Mouse (Mus musculus) heart, postnatal 36 days (tissue): ENCODE measurements around the gene Kctd19. TPM values are rescaled to one million over a fixed set of nuclear protein-coding genes. Genes with fewer than 3 reads are reported as not detected.
A peak's percentile ranks its signal among the peaks of the same experiment; 100 is the strongest.

Experiments used
- DNase-seq, 2 experiments: peaks; one replicate each; pipeline ENCODE4 v3.0.0; 2021 to 2022
- intact Hi-C: fragments of 180-260 bp; cut with DNase I; formaldehyde crosslinking; loops from one replicate; pipeline ENCODE4 v1.15.1; 2025
- total RNA-seq, 2 experiments: library from RNA; stranded (reverse); gene quantifications; 2 replicates each; pipeline ENCODE4 v1.2.3; 2021

The Kctd19 gene
- total RNA-seq, result under 1 TPM; 0.24 to 0.53 TPM

DNA sequence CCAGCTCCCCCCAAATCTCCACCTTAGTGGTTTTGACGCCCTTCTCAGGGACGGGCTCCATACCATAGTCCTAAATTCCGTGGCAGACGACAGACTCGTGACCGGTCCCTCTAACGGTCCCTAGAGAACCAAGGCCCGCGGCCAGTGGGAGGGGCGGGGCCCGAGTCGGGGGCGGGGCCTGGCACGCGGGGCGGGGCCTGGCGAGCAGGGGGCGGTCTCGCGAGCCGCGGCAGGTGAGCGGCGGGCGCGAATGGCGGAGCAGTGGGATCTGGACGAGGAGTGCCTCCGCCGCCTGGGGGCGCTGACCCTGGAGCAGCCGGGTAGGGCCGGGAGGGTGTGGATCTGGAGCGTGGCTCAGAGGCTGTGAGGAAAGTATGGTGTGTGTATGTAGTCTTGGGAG, at the start of gene Kctd19, which contains the start of gene Lrrc36:
Kctd19 (minus strand) TSS at position 112 of the 400 bp plus-strand sequence.
Lrrc36 (plus strand) TSS at position 181 of the 400 bp plus-strand sequence.
- peak; percentile 57 to 62 for DNase-seq
- intact Hi-C loops, result loop anchor here (2.0 to 5.0 kb wide), 2 partner anchors 39 to 59 kb away; no protein-coding TSS in a partner anchor

- intact Hi-C loops, result no loop called here
- DNase-seq, result no peak
These were observed 47.9 kb upstream of the Kctd19 start for GRCm38 (mm10) chr8:105461085-105461803.

- peak in 1 of 2 experiments; percentile 16 for DNase-seq
- intact Hi-C loops, result no loop called here
These were observed 41.9 kb upstream of the Kctd19 start for GRCm38 (mm10) chr8:105455218-105455617.

- peak in 1 of 2 experiments; percentile 18 for DNase-seq
These were observed 40.8 kb upstream of the Kctd19 start for GRCm38 (mm10) chr8:105454088-105454487.

DNA sequence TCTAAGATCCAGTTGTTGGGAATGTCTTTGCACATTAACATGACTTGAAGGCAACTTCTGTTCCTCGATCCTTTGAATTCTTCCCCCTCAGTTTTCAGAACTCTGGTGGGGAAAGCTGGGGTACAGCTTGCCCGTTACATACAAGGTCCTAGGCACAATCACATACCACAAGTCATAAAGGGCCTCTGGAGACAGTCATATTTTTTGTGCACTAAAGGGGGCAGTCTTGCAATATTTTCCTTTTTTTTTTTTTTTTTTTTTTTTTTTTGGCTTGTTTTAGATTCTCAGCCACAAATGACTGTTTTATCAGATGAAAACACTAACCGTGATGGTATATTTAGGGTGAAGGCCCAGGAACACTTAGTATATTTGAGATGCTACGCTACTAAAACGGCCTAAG, 40.0 kb upstream of the Kctd19 start:
- no peak for DNase-seq
- intact Hi-C loops, result loop anchor here (2.0 to 5.0 kb wide), 2 partner anchors 24 to 41 kb away; partner anchors contain the start of genes Kctd19 and Lrrc36

More at GRCm38 (mm10) chr8:105454088-105454487, 40.8 kb upstream of the Kctd19 start:
- intact Hi-C loops, result loop anchor here (5.0 kb wide), 1 partner anchor 42 kb away; the partner anchor contains the start of genes Kctd19 and Lrrc36

DNA sequence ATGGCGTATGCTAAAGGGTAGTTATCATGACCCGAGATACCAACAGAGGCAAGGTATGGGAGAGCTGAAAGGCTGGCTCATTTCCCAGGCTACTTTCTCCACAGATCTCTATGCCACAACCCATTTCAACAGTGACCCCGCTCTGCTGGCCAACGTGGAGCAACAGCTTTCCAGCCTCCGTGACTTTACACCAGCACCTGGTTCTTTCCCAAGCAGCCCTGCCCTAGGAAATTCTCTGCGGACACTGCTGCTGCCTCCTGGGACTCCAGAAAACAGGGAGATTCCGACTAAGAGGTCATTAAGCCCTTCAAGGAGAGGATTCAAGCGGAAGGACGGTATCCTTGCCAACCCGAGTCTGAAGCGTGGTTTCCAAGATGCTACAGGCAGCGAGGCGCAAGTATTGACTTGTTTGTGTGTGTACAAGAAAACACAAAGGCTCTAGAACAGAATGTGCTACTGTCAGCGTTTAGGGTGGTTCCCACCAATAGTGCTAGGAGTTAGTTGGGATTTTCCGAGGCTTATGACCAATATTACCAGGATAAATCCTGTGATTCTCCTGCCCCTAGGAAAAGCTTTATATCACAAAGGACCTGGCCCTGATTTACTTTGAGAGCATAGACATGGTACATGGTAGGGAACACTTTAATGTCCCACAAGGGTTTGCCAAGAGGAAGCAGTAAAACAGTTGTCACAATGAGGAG, 38.8 kb upstream of the Kctd19 start:
- DNase-seq, result no peak
- intact Hi-C loops, result loop anchor here (2.0 to 5.0 kb wide), 2 partner anchors 25 to 40 kb away; partner anchors contain the start of genes Kctd19 and Lrrc36

DNA sequence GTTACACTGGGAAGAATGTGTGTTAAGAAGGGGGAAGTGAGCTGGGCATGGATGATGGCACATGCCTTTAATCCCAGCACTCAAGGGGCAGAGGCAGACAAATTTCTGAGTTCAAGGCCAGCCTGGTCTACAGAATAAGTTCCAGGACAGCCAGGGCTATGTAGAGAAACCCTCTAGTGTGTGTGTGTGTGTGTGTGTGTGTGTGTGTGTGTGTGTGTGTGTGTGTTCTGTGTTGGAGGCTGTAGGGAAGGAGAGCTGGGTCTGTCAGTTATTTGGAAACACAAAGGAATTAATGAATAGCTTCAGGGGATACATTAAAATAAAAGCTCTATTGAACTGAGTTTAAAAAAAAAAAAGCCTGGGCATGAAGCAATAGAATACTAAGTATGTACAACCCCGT, 37.7 kb upstream of the Kctd19 start:
- intact Hi-C loops, result loop anchor here (5.0 kb wide), 1 partner anchor 39 kb away; the partner anchor contains the start of genes Kctd19 and Lrrc36
- DNase-seq, result no peak

GRCm38 (mm10) chr8:105448596-105448995, 35.3 kb upstream of the Kctd19 start:
- intact Hi-C loops, result no loop called here

DNA sequence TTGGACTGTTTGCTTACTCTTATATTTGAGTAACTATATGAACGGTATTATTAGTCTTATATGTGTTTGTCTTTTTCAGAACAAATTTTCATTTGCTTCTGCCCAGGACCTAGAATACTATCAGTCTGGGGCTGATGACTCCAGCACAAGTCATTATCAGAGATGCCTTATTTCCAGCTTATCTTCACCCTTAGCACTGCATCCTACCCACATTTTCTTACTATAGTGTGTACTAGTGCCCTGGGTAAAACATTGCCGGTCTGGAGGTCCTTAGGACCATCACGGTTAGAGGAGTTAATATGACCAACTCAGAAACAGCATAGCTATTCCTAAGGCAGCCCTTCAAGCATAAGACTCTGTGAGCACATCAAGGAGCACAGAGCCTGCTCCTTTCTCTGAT, 34.9 kb upstream of the Kctd19 start:
- DNase-seq, result no peak
- intact Hi-C loops, result no loop called here

More at GRCm38 (mm10) chr8:105448596-105448995, 35.3 kb upstream of the Kctd19 start:
- no peak for DNase-seq

DNA sequence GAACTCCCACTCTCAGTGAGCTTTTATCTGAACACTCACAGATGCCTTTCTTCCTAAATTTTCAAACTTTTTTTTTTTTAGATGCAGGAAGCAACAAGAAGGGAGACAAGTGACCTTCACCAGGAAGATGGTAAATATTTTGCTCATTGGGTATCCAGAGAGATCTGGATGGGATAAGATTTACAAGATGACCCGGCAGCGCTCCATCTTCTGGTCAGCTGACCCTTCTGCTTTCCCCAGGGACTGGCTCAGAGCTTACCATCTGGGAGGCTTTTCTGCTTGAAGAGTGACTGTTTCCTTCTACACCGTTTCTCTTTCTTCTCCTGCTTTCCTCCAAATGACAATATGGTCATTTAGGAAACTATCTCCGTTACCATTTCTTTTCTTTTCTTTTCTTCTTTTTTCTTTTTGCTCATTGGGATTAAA, 32.8 kb upstream of the Kctd19 start:
- no peak for DNase-seq
- intact Hi-C loops, result no loop called here

DNA sequence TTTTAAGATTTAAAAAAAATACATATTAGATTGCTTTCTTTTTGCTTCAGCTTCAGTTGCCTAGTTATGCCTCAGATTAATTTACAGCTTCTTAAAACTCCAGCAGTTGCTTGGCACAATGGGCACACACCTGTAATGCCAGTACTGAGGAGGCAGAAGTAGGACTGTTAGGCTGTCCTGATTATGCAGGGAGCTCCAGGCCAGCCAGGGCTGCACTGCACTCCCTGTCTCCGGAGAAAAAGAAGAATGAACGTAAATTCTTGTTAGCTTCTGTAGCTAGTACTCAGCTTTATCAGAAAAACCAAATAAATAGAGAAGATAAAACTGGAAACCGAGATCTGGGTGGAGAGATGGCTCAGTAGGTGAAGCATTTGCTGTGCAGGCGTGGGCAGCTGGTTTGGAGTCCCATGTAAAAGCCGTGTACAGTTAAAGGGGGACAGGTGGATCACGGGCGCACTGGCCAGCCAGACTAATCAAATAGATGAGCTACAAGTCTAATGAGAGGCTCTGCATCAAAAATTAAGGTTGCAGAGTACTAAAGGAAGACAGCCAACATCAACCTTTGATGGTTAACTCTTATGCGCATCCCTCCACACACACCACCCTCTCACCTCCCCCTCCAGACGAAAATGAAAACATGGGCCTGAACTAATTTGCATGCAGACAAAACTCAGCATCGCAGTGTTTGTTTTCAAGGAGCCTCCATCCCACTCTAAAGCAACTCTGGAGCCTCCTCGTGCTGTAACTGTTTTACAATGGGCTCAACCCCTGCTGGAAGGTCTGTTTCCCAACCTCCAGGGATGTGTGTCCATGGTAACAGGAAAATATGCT, 32.2 kb upstream of the Kctd19 start:
- intact Hi-C loops, result no loop called here
- no peak for DNase-seq

GRCm38 (mm10) chr8:105442661-105443060, 29.4 kb upstream of the Kctd19 start:
- intact Hi-C loops, result no loop called here
- DNase-seq, result no peak

- intact Hi-C loops, result no loop called here
- peak in 1 of 2 experiments; percentile 55 for DNase-seq
These were observed 28.1 kb upstream of the Kctd19 start for GRCm38 (mm10) chr8:105441433-105441832.

DNA sequence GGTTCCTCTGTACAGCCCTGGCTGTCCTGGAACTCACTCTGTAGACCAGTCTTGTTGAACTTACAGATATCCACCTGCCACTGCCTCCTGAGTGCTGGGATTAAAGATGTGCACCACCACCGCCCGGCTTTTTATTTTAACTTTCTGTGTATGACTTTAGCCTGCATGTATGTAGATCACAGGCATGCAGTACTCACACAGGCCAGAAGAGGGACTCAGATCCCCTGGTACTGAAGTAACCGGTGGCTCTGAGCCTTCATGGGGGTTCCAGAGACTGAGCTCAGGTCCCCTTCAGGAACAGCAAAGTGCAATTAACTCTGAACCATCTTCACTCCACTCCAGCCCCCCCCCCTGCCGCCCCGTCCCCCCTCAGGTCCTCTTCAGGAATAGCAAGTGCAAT, 25.6 kb upstream of the Kctd19 start:
- intact Hi-C loops, result no loop called here
- DNase-seq, result peak; percentile 18 to 51

- intact Hi-C loops, result no loop called here
- no peak for DNase-seq
These were observed 23.9 kb upstream of the Kctd19 start for GRCm38 (mm10) chr8:105437078-105437748.

GRCm38 (mm10) chr8:105436218-105436617, 22.9 kb upstream of the Kctd19 start:
- DNase-seq, result no peak
- intact Hi-C loops, result no loop called here

- DNase-seq, result no peak
- intact Hi-C loops, result no loop called here
These were observed 20.8 kb upstream of the Kctd19 start for GRCm38 (mm10) chr8:105434136-105434535.

- intact Hi-C loops, result no loop called here
These were observed 20.2 kb upstream of the Kctd19 start for GRCm38 (mm10) chr8:105433511-105433910.

DNA sequence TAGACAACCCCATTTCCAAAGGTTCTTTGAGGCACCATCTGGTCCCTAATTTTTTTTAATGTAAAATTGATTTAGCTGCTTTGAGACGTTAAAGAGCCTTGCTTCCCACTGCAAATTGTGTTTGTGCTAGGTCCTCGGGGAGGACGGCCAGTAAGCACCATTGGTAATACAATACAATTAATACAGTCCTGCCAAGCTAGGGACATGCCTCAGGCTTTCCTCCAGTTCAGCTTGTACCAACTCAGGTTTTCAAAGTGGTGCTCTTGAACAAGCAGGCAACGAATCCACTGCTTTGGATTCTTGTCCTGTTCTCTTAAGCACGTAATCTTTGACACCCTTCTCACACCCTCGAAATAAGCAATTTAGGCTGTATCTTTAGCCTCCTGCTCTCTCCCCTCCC, 19.7 kb upstream of the Kctd19 start:
- intact Hi-C loops, result no loop called here
- no peak for DNase-seq

More at GRCm38 (mm10) chr8:105433511-105433910, 20.2 kb upstream of the Kctd19 start:
- peak in 1 of 2 experiments; percentile 21 for DNase-seq
